ENCODE assay signal across 15 mouse cellular contexts in genomic region chr4:66330600-66331285, GRCm38 (mm10).
DNase-seq lines count a peak whose midpoint lies in the region; ATAC-seq and TF ChIP-seq lines count a peak whose summit lies in the region.
"Had no signal": no experiment of that assay in that cellular context is flagged by ENCODE, and none has a peak within 500 bp of the region (broad histone marks: within the 10 kb centered on the region; RNA-seq: fewer than 3 reads in every experiment).

No protein-coding gene starts in this region.

- no peak overlapping the region for H3K4me3 ChIP-seq in forebrain, embryonic 12.5 days (replicated peaks)
- no peak overlapping the region for H3K4me3 ChIP-seq in hindbrain, embryonic 15.5 days
- H3K4me3 ChIP-seq in midbrain, postnatal 0 days (ENCODE audit: low read depth, low read length): no peak overlapping the region
- H3K4me3 ChIP-seq: gastrocnemius, adult 2 months; limb, embryonic 10.5 days had no signal

- H3K27me3 ChIP-seq in forebrain, embryonic 12.5 days: no peaks in the 10 kb centered on the region
- H3K27me3 ChIP-seq in hindbrain, embryonic 15.5 days: no peaks in the 10 kb centered on the region
- no peaks in the 10 kb centered on the region for H3K27me3 ChIP-seq in midbrain, postnatal 0 days (ENCODE audit: insufficient read depth, low read length)

- peak; percentile 74 for ATAC-seq in forebrain, embryonic 12.5 days (ENCODE audit: low FRiP score)
- peak; percentile 48; the same call in 1 of the 2 replicates for ATAC-seq in hindbrain, embryonic 15.5 days (ENCODE audit: low FRiP score, low read depth)
- 0 out of 2 replicates have a peak, but pooled peaks have one; percentile 16 for ATAC-seq in midbrain, postnatal 0 days (ENCODE audit: low FRiP score)

- H3K27ac ChIP-seq in forebrain, embryonic 12.5 days: peak overlapping the region; percentile 32
- no peak overlapping the region for H3K27ac ChIP-seq in hindbrain, embryonic 15.5 days (replicated peaks)
- no peak overlapping the region; the same call in 1 of the 2 replicates for H3K27ac ChIP-seq in midbrain, postnatal 0 days (ENCODE audit: low read depth, low read length)
- H3K27ac ChIP-seq: gastrocnemius, adult 2 months; kidney, postnatal 0 days; limb, embryonic 10.5 days; liver, embryonic 14.5 days had no signal

- no peaks in the 10 kb centered on the region for H3K9me3 ChIP-seq in forebrain, embryonic 12.5 days
- no peaks in the 10 kb centered on the region for H3K9me3 ChIP-seq in hindbrain, embryonic 15.5 days
- no peaks in the 10 kb centered on the region for H3K9me3 ChIP-seq in midbrain, postnatal 0 days (ENCODE audit: low read length)
- H3K9me3 ChIP-seq: limb, embryonic 10.5 days had no signal

- H3K4me1 ChIP-seq in forebrain, embryonic 12.5 days: peaks cover 7% of the 10 kb centered on the region
- H3K4me1 ChIP-seq in hindbrain, embryonic 15.5 days (replicated peaks): 0 out of 2 replicates have a peak, but pooled peaks cover 3% of the 10 kb centered on the region
- H3K4me1 ChIP-seq in midbrain, postnatal 0 days (ENCODE audit: insufficient read depth, low read length): 0 out of 2 replicates have a peak, but pooled peaks cover 3% of the 10 kb centered on the region
- H3K4me1 ChIP-seq: limb, embryonic 10.5 days had no signal

- peak; percentile 43 for DNase-seq in embryo, embryonic 10 days (ENCODE audit: low spot score)
- no peak for DNase-seq in embryo, embryonic 9.5 days (ENCODE audit: extremely low spot score)
- DNase-seq in midbrain, postnatal 0 days (ENCODE audit: low spot score): no peak
- DNase-seq in spleen, postnatal 10 days (ENCODE audit: low spot score in 2 of 2): no peak
- no peak for DNase-seq in layer of hippocampus, postnatal 10 days (ENCODE audit: low spot score in 2 of 2)
- DNase-seq in adrenal gland, adult 8-10 months: no peak
- DNase-seq: adrenal gland, adult 2 months; gastrocnemius, adult 2 months; lung, postnatal 4 days; thymus, postnatal 14 days had no signal

- no peak overlapping the region for H3K9ac ChIP-seq in forebrain, embryonic 12.5 days
- no peak overlapping the region for H3K9ac ChIP-seq in hindbrain, embryonic 15.5 days
- H3K9ac ChIP-seq in midbrain, postnatal 0 days (replicated peaks; ENCODE audit: low read length, poor library complexity, severe bottlenecking): 0 out of 2 replicates have a peak overlapping the region, but pooled peaks have one; percentile 24
- H3K9ac ChIP-seq: liver, embryonic 14.5 days had no signal

- H3K4me2 ChIP-seq in forebrain, embryonic 12.5 days: no peak overlapping the region
- no peak overlapping the region for H3K4me2 ChIP-seq in hindbrain, embryonic 15.5 days
- no peak overlapping the region for H3K4me2 ChIP-seq in midbrain, postnatal 0 days (ENCODE audit: low read depth, low read length, poor library complexity, severe bottlenecking)

- no peaks in the 10 kb centered on the region for H3K36me3 ChIP-seq in forebrain, embryonic 12.5 days (replicated peaks)
- no peaks in the 10 kb centered on the region for H3K36me3 ChIP-seq in hindbrain, embryonic 15.5 days
- H3K36me3 ChIP-seq in midbrain, postnatal 0 days (ENCODE audit: insufficient read depth, low read length): no peaks in the 10 kb centered on the region
- H3K36me3 ChIP-seq: limb, embryonic 10.5 days had no signal

- WGBS in forebrain, embryonic 12.5 days: 4% methylated on average over 4 of the region's 4 CpGs
- WGBS in hindbrain, embryonic 15.5 days: 11% methylated on average over 4 of the region's 4 CpGs
- 10% methylated on average over 4 of the region's 4 CpGs for WGBS in midbrain, postnatal 0 days

- no peak for TF ChIP-seq CTCF in midbrain, postnatal 0 days (IDR thresholded peaks at IDR 0.05)

Comparison
In these comparisons a context has a peak if more than half of its experiments do, and no peak if none do; other contexts are left out.
1. ATAC-seq: peak in every context shown above with its lines; median percentile 74 in forebrain, embryonic 12.5 days; 48 in hindbrain, embryonic 15.5 days; 16 in midbrain, postnatal 0 days.